Mouse (Mus musculus) heart, embryonic 15.5 days (tissue): ENCODE results near the gene Exosc2. TPM values are rescaled to one million over a fixed set of nuclear protein-coding genes. Genes with fewer than 3 reads are reported as not detected.

Source experiments
- ATAC-seq: fragments of 200-750 bp; cut with Nextera tagmentation; replicated peaks from 2 replicates; pipeline ENCODE4 v1.8.0; 2017; ENCODE audit warnings: low read depth, moderate TSS enrichment; ENCODE audit not compliant: insufficient number of reproducible peaks, insufficient read depth, low FRiP score
- H3K27ac ChIP-seq: fragments of 300-500 bp; sonication (generic); 2 replicates; pipeline ENCODE4 v1.5.1; 2015; ENCODE audit warnings: mild to moderate bottlenecking, inconsistent platforms
- H3K27me3 ChIP-seq: fragments of 300-500 bp; sonication (generic); 2 replicates; pipeline ENCODE4 v1.6.1; 2015; ENCODE audit warnings: inconsistent platforms
- H3K36me3 ChIP-seq: fragments of 300-500 bp; sonication (generic); 2 replicates; pipeline ENCODE4 v1.6.1; 2015; ENCODE audit warnings: mild to moderate bottlenecking, inconsistent platforms
- H3K4me1 ChIP-seq: fragments of 300-500 bp; sonication (generic); replicated peaks from 2 replicates; pipeline ENCODE4 v1.6.1; 2015; ENCODE audit warnings: inconsistent platforms
- H3K4me2 ChIP-seq: fragments of 300-500 bp; sonication (generic); 2 replicates; pipeline ENCODE4 v1.6.1; 2015; ENCODE audit warnings: inconsistent platforms, mild to moderate bottlenecking, moderate library complexity
- H3K4me3 ChIP-seq: fragments of 300-500 bp; sonication (generic); 2 replicates; pipeline ENCODE4 v1.5.1; 2015; ENCODE audit warnings: mild to moderate bottlenecking, inconsistent platforms
- H3K9ac ChIP-seq: fragments of 300-500 bp; sonication (generic); 2 replicates; pipeline ENCODE4 v1.6.1; 2015; ENCODE audit warnings: mild to moderate bottlenecking, inconsistent platforms
- H3K9me3 ChIP-seq: fragments of 300-500 bp; sonication (generic); replicated peaks from 2 replicates; pipeline ENCODE4 v1.6.1; 2016; ENCODE audit warnings: inconsistent platforms
- WGBS: fragments of 180-500 bp; shearing (Covaris S2); methylation state at CpG from one replicate; pipeline ENCODE4 v1.1.7; 2015; ENCODE audit warnings: mixed read lengths; 5-methylcytosine and 5-hydroxymethylcytosine counted together
- polyA plus RNA-seq: library from polyadenylated mRNA; unstranded; fragments of >200 nt; fragmentation: Nextera tagmentation; extraction: Ambion mirVana; gene quantifications from 2 replicates; pipeline ENCODE4 v1.2.1, GENCODE M21; 2015

Exosc2 gene
- polyA plus RNA-seq, 1 experiment from 2014 or later = 30.2 TPM

- no peak for ATAC-seq
- Histone ChIP-seq H3K27me3 (no peaks in the 10 kb centered on the region), H3K4me3 (no peak overlapping the region), H3K9me3 (no peaks in the 10 kb centered on the region), H3K27ac (no peak overlapping the region), H3K36me3 (no peaks in the 10 kb centered on the region), H3K4me2 (no peak overlapping the region), H3K9ac (no peak overlapping the region), H3K4me1 (peaks cover 12% of the 10 kb centered on the region)
- WGBS = 78% methylated on average over 2 of the region's 2 CpGs
These were observed 42.2 kb downstream of the Exosc2 start for GRCm38 (mm10) chr2:31712716-31713115.

- Histone ChIP-seq H3K4me2 (no peak overlapping the region), H3K4me3 (no peak overlapping the region), H3K27ac (no peak overlapping the region), H3K36me3 (no peaks in the 10 kb centered on the region), H3K27me3 (no peaks in the 10 kb centered on the region), H3K9me3 (no peaks in the 10 kb centered on the region), H3K9ac (no peak overlapping the region), H3K4me1 (peaks cover 12% of the 10 kb centered on the region)
- 66% methylated on average over 3 of the region's 3 CpGs for WGBS
- no peak for ATAC-seq
These were observed 43.3 kb downstream of the Exosc2 start for GRCm38 (mm10) chr2:31713813-31714212.

GRCm38 (mm10) chr2:31714780-31715179 lies 44.3 kb downstream of the Exosc2 start:
- Histone ChIP-seq H3K4me2 (no peak overlapping the region), H3K27ac (no peak overlapping the region), H3K9ac (no peak overlapping the region), H3K4me1 (peaks cover 12% of the 10 kb centered on the region), H3K36me3 (no peaks in the 10 kb centered on the region), H3K9me3 (no peaks in the 10 kb centered on the region), H3K27me3 (no peaks in the 10 kb centered on the region), H3K4me3 (no peak overlapping the region)
- 96% methylated on average over 4 of the region's 4 CpGs for WGBS
- ATAC-seq = no peak

DNA sequence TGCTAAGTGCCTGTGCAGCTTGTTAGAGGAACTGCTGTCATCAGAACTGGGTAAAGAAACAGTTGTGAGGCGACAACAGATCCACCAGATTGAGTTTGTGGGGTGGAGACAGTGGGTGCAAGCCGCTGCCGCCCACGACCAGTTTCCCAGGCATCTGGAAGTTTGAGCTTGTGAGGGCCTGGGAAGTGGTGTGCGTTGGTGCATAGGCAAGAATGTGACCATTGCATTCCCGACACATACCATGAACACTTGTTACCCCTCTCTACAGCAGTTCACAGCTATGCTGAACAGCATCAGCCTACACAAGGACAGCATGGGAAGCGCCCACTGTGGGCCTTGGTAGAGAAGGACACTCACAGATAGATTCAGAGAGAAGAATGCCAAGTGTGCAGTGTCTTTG lies 45.5 kb downstream of the Exosc2 start:
- peaks cover 12% of the 10 kb centered on the region for H3K4me1 ChIP-seq
- no peaks in the 10 kb centered on the region for H3K36me3 ChIP-seq
- no peak overlapping the region for H3K9ac ChIP-seq
- no peaks in the 10 kb centered on the region for H3K27me3 ChIP-seq
- no peak; the same call in 1 of the 2 replicates for ATAC-seq
- 47% methylated on average over 7 of the region's 7 CpGs for WGBS
- no peak overlapping the region for H3K4me2 ChIP-seq
- peak overlapping the region; percentile 8; the same call in 1 of the 2 replicates for H3K27ac ChIP-seq
- no peaks in the 10 kb centered on the region for H3K9me3 ChIP-seq
- no peak overlapping the region for H3K4me3 ChIP-seq

DNA sequence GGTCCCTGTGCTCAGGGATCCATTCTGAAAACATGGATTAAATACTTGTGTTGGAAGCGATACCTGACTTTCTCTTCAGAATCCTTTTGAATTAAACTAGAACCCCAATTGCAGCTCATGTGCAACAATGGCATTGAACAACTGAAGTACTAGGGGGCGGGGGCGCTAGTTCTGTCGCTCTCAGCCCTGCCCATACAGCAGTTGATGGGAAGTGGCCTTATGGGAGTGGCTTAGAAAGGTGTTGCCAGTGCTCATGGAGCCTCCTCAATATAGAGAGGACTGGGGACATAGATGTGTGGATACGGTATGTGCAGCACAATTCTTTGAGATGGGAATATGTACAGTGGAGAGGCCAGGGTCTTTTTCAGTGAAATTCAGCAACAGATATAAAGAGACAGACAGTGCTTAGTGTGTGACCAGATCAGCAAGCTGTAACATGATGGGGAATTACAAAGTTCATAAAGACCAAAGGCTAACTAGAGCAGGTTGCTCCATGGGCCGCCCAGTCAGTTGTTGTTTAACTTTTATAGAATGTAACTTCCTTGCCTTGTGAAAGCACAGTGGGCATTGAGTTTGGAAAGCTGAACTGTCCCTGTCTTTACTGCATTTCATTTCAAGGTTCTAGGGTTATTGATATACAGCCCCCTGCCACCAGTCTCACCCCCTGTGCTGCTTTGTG lies 48.8 kb downstream of the Exosc2 start:
- Histone ChIP-seq H3K9ac (no peak overlapping the region), H3K36me3 (no peaks in the 10 kb centered on the region), H3K4me3 (no peak overlapping the region), H3K27me3 (no peaks in the 10 kb centered on the region), H3K4me1 (peaks cover 12% of the 10 kb centered on the region), H3K4me2 (no peak overlapping the region), H3K27ac (no peak overlapping the region), H3K9me3 (no peaks in the 10 kb centered on the region)
- no peak for ATAC-seq
- 83% methylated on average over 6 of the region's 6 CpGs for WGBS

GRCm38 (mm10) chr2:31719944-31720343 lies 49.4 kb downstream of the Exosc2 start:
- 82% methylated on average over 2 of the region's 2 CpGs for WGBS
- Histone ChIP-seq H3K4me1 (peaks cover 12% of the 10 kb centered on the region), H3K27me3 (no peaks in the 10 kb centered on the region), H3K9ac (no peak overlapping the region), H3K4me3 (no peak overlapping the region), H3K27ac (no peak overlapping the region), H3K4me2 (no peak overlapping the region), H3K36me3 (no peaks in the 10 kb centered on the region), H3K9me3 (no peaks in the 10 kb centered on the region)
- ATAC-seq = no peak

DNA sequence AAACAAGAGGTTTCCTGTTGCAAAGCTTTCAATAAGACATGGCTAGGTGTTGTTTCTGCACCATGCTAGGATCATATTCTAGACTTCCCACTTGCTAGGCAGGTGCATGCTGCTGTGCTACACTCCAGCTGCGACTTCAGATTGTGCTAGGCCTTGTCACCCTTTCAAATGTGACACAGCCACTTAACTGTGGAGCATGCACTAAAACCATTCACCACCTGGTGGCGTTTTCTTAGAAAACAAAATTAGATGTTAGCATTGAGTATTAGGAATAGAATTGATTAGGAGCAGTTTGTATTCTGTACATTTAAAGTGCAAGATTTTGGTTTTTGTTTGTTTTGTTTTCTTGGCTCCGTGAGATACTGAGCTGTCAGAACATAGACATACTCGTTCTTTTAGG lies 50.3 kb downstream of the Exosc2 start:
- Histone ChIP-seq H3K4me2 (no peak overlapping the region), H3K27ac (no peak overlapping the region), H3K9ac (no peak overlapping the region), H3K36me3 (no peaks in the 10 kb centered on the region), H3K27me3 (no peaks in the 10 kb centered on the region), H3K4me1 (peaks cover 9% of the 10 kb centered on the region), H3K9me3 (no peaks in the 10 kb centered on the region), H3K4me3 (no peak overlapping the region)
- 61% methylated on average over 4 of the region's 4 CpGs for WGBS
- ATAC-seq = no peak

- no peaks in the 10 kb centered on the region for H3K9me3 ChIP-seq
- H3K9ac ChIP-seq = no peak overlapping the region
- no peak overlapping the region for H3K4me2 ChIP-seq
- no peaks in the 10 kb centered on the region for H3K36me3 ChIP-seq
- H3K27ac ChIP-seq = no peak overlapping the region
- H3K4me1 ChIP-seq = peaks cover 29% of the 10 kb centered on the region
- H3K27me3 ChIP-seq = no peaks in the 10 kb centered on the region
- H3K4me3 ChIP-seq = no peak overlapping the region
- 87% methylated on average over 7 of the region's 7 CpGs for whole genome bisulfite sequencing
- no peak for ATAC-seq
These were observed 54.4 kb downstream of the Exosc2 start for GRCm38 (mm10) chr2:31724730-31725490.

GRCm38 (mm10) chr2:31727576-31728277 lies 57.2 kb downstream of the Exosc2 start:
- 61% methylated on average over 9 of the region's 9 CpGs for WGBS
- peaks cover 29% of the 10 kb centered on the region for H3K4me1 ChIP-seq

GRCm38 (mm10) chr2:31730640-31731039 lies 60.1 kb downstream of the Exosc2 start:
- 74% methylated on average over 5 of the region's 5 CpGs for WGBS
- H3K36me3 ChIP-seq = no peaks in the 10 kb centered on the region
- no peak overlapping the region for H3K4me3 ChIP-seq
- no peak overlapping the region for H3K9ac ChIP-seq
- H3K27ac ChIP-seq = no peak overlapping the region
- no peaks in the 10 kb centered on the region for H3K9me3 ChIP-seq
- H3K4me2 ChIP-seq = no peak overlapping the region
- H3K4me1 ChIP-seq = peaks cover 29% of the 10 kb centered on the region
- H3K27me3 ChIP-seq = no peaks in the 10 kb centered on the region
- no peak for ATAC-seq

More at GRCm38 (mm10) chr2:31727576-31728277, 57.2 kb downstream of the Exosc2 start:
- Histone ChIP-seq H3K4me3 (no peak overlapping the region), H3K9me3 (no peaks in the 10 kb centered on the region), H3K27ac (peak overlapping the region; percentile 61), H3K27me3 (no peaks in the 10 kb centered on the region), H3K9ac (no peak overlapping the region), H3K36me3 (no peaks in the 10 kb centered on the region), H3K4me2 (no peak overlapping the region)
- no peak for ATAC-seq
